Mouse (Mus musculus) c-Kit-positive CD71-positive TER-119-positive erythroid progenitor cells, embryonic 14.5 days (primary cell): ENCODE measurements around the gene Sema5b.

ENCODE experiments used
- DNase-seq: peaks from one replicate; pipeline ENCODE4 v3.0.0-alpha.2; 2013; ENCODE audit warnings: low spot score

Sema5b gene

DNA sequence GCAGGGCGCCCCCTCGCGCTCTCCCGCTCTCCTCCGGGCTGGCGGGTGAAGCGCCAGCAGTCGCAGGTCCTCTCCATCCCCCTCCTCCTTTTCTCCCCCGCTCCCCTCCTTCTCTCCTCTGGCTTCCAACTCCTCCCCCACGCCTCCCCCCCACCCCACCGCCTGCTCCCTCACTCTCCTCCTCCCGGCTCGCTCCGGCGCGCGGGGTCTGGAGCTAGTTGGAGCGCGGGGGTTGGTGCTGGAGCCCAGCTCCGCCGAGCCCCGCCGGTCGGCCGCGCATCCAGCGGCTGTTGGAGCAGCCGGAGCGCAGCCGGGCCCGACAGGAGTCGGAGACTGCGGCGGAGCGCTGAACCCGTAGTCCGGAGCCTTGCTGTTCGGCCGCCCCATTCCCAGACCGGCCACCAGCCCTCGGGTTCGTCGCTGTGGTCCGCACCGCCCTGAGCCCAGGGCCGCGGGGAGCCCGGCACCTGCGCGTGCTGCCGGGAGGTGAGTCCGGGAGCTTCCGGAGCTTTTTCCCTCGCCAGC lies at the start of gene Sema5b:
Gene Sema5b (plus strand): TSS at position 29 of the 525 bp plus-strand sequence.
- DNase-seq, result no peak

GRCm38 (mm10) chr16:35500342-35500741 lies 40.6 kb upstream of the Sema5b start:
- no peak for DNase-seq

GRCm38 (mm10) chr16:35501106-35501760 lies 39.7 kb upstream of the Sema5b start:
- no peak for DNase-seq

DNA sequence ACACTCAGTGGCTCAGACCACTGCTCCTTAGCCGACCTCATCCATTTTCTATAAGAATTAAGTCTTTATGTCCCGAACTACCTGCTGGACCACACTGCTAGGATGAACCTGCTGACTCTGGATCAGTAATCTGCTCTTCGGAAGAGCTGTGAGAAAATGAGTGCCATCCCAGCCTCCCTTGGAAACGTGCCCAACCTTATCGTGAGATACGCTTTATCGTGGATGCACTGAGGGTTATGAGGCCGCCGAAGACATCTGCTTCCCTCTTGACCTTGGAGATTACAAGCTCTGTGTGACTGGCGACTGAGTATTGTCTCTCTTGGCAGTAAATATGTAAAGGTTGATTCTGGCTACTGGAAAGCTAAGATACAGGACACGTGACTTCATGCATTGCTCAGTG lies 38.5 kb upstream of the Sema5b start:
- no peak for DNase-seq

GRCm38 (mm10) chr16:35504266-35504665 lies 36.7 kb upstream of the Sema5b start:
- DNase-seq, result no peak

- no peak for DNase-seq
Observed at GRCm38 (mm10) chr16:35505786-35506185, 35.2 kb upstream of the Sema5b start.

GRCm38 (mm10) chr16:35508581-35508980 lies 32.4 kb upstream of the Sema5b start:
- no peak for DNase-seq

GRCm38 (mm10) chr16:35509331-35510070 lies 31.4 kb upstream of the Sema5b start:
- no peak for DNase-seq

- no peak for DNase-seq
Observed at GRCm38 (mm10) chr16:35515977-35516612, 24.9 kb upstream of the Sema5b start.

DNA sequence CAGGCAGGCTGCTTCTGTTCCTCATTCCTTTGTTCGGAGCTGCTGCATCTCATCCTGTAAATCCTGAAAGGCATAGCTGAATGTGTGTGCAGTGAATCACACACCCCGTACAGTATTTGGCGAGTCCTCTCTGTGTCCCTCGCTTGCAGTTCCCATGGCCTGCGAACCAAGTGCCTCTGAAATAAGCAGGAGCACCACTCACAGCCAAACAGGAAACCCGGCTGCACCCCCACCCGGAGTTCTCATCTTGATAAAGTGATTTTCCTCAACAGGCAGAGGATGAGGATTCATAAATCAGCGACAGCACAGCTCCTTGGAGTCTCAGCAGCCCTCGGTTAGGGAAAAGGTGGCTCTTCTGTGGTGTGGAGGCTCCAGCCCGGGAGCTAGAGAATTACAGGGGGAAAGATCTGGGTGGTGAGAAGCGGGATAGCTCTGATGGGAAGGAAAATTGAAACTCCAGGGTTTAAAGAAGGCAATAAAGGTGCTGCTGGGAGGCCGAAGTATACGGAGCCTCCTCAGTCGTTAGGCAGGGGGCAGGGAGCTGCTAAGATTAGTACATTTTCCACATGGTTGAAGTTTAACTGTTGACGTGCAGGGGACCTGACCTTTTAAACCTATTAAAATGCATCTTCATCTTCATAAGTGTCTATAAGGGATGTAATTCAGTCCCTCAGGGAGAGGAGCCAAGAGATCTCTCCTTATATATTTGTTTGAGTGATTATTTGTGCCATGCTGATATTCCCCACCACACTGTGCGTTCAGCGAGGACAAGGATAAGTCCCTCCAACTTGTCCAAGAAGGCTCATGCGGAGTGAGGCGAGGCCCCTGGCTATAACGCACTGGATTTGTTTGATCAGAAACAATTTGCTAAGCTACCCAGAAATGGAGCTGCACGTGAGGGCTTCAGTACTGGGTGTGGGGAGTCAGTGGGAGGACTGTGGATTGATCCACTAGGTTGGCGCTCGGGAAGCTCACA lies 22.7 kb upstream of the Sema5b start:
- DNase-seq, result no peak

- no peak for DNase-seq
Observed at GRCm38 (mm10) chr16:35519245-35519644, 21.7 kb upstream of the Sema5b start.

GRCm38 (mm10) chr16:35524200-35524599 lies 16.7 kb upstream of the Sema5b start:
- DNase-seq, result no peak

DNA sequence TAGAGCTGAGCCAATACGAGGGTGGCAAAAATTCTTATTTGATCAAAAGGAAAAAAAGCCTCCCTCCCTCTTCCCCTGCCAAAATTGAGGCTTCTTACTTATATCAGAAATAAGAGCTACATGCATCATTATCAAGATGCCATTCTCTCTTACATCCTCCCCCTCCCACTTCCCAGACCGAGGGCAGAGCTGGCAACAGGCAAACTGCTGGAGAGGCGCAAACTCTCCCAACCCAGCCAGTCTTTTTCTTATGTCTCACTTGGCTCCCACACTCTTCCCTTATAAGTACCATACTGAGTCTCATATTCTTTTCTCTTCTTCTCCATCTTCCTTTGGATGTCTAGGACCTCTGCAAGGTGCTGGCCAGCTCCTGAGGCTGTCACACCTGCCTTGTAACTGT lies 6.3 kb upstream of the Sema5b start:
- DNase-seq, result no peak

DNA sequence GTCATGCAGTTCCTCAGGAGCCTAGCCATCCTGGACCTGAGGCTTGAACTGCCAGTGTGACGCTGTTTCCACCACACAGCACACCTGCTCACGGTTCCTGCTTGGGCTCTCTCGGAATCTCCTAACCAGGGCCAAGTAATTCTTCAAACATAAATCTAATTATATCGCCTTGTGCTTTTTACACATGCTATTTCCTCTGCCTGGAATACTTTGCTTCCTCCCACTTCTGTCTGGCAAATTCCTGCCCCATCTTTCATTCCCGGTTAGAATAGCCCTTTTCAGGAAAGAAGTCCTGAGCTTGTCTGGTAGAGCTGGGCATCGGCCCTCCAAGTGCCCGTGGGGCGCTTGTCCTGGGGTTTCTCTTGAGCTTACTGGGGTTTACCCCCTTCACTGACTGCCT lies 3.3 kb upstream of the Sema5b start:
- no peak for DNase-seq

DNA sequence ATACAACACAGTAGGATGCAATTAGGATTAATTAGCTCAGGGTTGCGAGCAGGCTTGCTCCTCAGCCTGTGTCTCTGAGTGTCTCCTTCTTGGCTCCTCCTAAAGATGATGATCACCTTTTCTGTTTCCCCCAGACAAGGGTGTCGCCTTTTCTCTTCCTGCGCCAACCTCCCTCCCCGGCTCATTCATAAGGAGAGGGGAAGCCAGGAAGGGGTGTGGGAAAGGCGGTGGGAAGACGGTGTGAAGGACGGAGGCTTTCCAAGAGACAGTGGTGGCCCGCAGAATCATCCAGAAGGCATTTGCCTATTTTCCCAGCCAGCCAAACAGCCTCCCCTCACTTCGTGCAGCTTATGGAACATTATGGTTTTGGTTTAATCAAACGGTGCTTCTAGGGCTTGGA lies 1.9 kb upstream of the Sema5b start:
- no peak for DNase-seq

- DNase-seq, result no peak
Observed at GRCm38 (mm10) chr16:35540333-35541116, 420 bp upstream of the Sema5b start.

GRCm38 (mm10) chr16:35541661-35542420 lies 896 bp downstream of the Sema5b start:
- no peak for DNase-seq

DNA sequence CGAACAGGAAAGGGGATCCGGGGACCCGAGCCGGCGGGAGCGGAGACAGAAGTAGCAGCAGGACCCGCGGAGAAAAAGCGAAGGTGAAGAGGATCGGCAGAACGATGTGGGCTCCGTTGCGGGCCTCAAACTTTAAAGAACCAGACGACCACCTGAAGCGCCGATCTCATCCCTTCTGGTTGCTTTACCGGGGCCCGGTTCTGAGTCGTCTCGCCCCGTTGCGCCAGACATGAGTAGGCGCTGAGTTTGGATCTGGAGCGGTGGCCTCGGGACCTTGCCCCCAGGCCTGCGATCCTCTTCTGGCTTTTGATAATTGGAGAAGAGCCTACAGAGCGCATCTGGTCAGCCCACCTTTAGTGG lies 1.5 kb downstream of the Sema5b start:
- DNase-seq, result no peak

- no peak for DNase-seq
Observed at GRCm38 (mm10) chr16:35545723-35546122, 4.8 kb downstream of the Sema5b start.

GRCm38 (mm10) chr16:35547966-35548365 lies 7.0 kb downstream of the Sema5b start:
- no peak for DNase-seq
